Mouse (Mus musculus) hindbrain, embryonic 13.5 days (tissue): ENCODE data around the gene Gm45062. TPM values are rescaled to one million over a fixed set of nuclear protein-coding genes. Genes with fewer than 3 reads are reported as not detected.

Experiments used
- ATAC-seq: fragments of 200-750 bp; cut with Nextera tagmentation; 2 replicates; pipeline ENCODE4 v1.8.0; 2017; ENCODE audit warnings: moderate TSS enrichment; ENCODE audit not compliant: low FRiP score
- H3K27ac ChIP-seq: fragments of 300-500 bp; sonication (generic); 2 replicates; pipeline ENCODE4 v1.5.1; 2015; ENCODE audit warnings: inconsistent platforms, mild to moderate bottlenecking, moderate library complexity
- H3K27me3 ChIP-seq: fragments of 300-500 bp; sonication (generic); 2 replicates; pipeline ENCODE4 v1.6.1; 2015; ENCODE audit warnings: mild to moderate bottlenecking, inconsistent platforms
- H3K36me3 ChIP-seq: fragments of 300-500 bp; sonication (generic); 2 replicates; pipeline ENCODE4 v1.6.1; 2015; ENCODE audit warnings: mild to moderate bottlenecking, inconsistent platforms
- H3K4me1 ChIP-seq: fragments of 300-500 bp; sonication (generic); replicated peaks from 2 replicates; pipeline ENCODE4 v1.6.1; 2015; ENCODE audit warnings: inconsistent platforms
- H3K4me2 ChIP-seq: fragments of 300-500 bp; sonication (generic); 2 replicates; pipeline ENCODE4 v1.6.1; 2015; ENCODE audit warnings: inconsistent platforms, mild to moderate bottlenecking, moderate library complexity
- H3K4me3 ChIP-seq: fragments of 300-500 bp; sonication (generic); 2 replicates; pipeline ENCODE4 v1.5.1; 2015; ENCODE audit warnings: mild to moderate bottlenecking, inconsistent platforms
- H3K9ac ChIP-seq: fragments of 300-500 bp; sonication (generic); 2 replicates; pipeline ENCODE4 v1.6.1; 2015; ENCODE audit warnings: mild to moderate bottlenecking, inconsistent platforms
- H3K9me3 ChIP-seq: fragments of 300-500 bp; sonication (generic); 2 replicates; pipeline ENCODE4 v1.6.1; 2016; ENCODE audit warnings: inconsistent platforms
- WGBS: fragments of 180-500 bp; shearing (Covaris S2); methylation state at CpG from one replicate; pipeline ENCODE4 v1.1.7; 2015; 5-methylcytosine and 5-hydroxymethylcytosine counted together
- polyA plus RNA-seq: library from polyadenylated mRNA; unstranded; fragments of >200 nt; fragmentation: Nextera tagmentation; extraction: Ambion mirVana; gene quantifications from 2 replicates; pipeline ENCODE4 v1.2.1, GENCODE M21; 2015

Gm45062 gene
- polyA plus RNA-seq, 1 experiment from 2014 or later = 15.0 TPM

- Histone ChIP-seq H3K4me3 (no peak overlapping the region), H3K9ac (no peak overlapping the region), H3K9me3 (0 out of 2 replicates have a peak, but pooled peaks cover 2% of the 10 kb centered on the region), H3K4me2 (no peak overlapping the region), H3K27ac (no peak overlapping the region), H3K36me3 (0 out of 2 replicates have a peak, but pooled peaks cover 4% of the 10 kb centered on the region), H3K27me3 (no peaks in the 10 kb centered on the region), H3K4me1 (no peaks in the 10 kb centered on the region; the same call in 1 of the 2 replicates)
- no peak for ATAC-seq
- WGBS = 81% methylated on average over 8 of the region's 8 CpGs
These were observed 372.1 kb downstream of the Gm45062 start for GRCm38 (mm10) chr6:8631362-8631761.

GRCm38 (mm10) chr6:8631986-8632632, 372.9 kb downstream of the Gm45062 start:
- WGBS = 75% methylated on average over 5 of the region's 5 CpGs

GRCm38 (mm10) chr6:8632701-8633100, 373.5 kb downstream of the Gm45062 start:
- 95% methylated on average over 4 of the region's 4 CpGs for WGBS
- Histone ChIP-seq H3K9me3 (0 out of 2 replicates have a peak, but pooled peaks cover 5% of the 10 kb centered on the region), H3K4me2 (no peak overlapping the region), H3K4me3 (no peak overlapping the region), H3K36me3 (peaks cover 9% of the 10 kb centered on the region; the same call in 1 of the 2 replicates), H3K27ac (no peak overlapping the region), H3K27me3 (no peaks in the 10 kb centered on the region), H3K9ac (no peak overlapping the region), H3K4me1 (no peaks in the 10 kb centered on the region; the same call in 1 of the 2 replicates)
- ATAC-seq = no peak

More at GRCm38 (mm10) chr6:8631986-8632632, 372.9 kb downstream of the Gm45062 start:
- no peaks in the 10 kb centered on the region for H3K27me3 ChIP-seq
- ATAC-seq = no peak
- no peak overlapping the region for H3K27ac ChIP-seq
- no peak overlapping the region for H3K9ac ChIP-seq
- no peak overlapping the region for H3K4me2 ChIP-seq
- 0 out of 2 replicates have a peak, but pooled peaks cover 5% of the 10 kb centered on the region for H3K9me3 ChIP-seq
- peaks cover 9% of the 10 kb centered on the region; the same call in 1 of the 2 replicates for H3K36me3 ChIP-seq
- H3K4me1 ChIP-seq = no peaks in the 10 kb centered on the region; the same call in 1 of the 2 replicates
- no peak overlapping the region for H3K4me3 ChIP-seq

- no peaks in the 10 kb centered on the region for H3K27me3 ChIP-seq
- peaks cover 7% of the 10 kb centered on the region; the same call in 1 of the 2 replicates for H3K36me3 ChIP-seq
- no peak overlapping the region for H3K27ac ChIP-seq
- H3K9ac ChIP-seq = no peak overlapping the region
- no peak for ATAC-seq
- 0 out of 2 replicates have a peak, but pooled peaks cover 5% of the 10 kb centered on the region for H3K9me3 ChIP-seq
- H3K4me3 ChIP-seq = no peak overlapping the region
- H3K4me1 ChIP-seq = no peaks in the 10 kb centered on the region
- H3K4me2 ChIP-seq = no peak overlapping the region
- WGBS = 84% methylated on average over 4 of the region's 4 CpGs
These were observed 378.9 kb downstream of the Gm45062 start for GRCm38 (mm10) chr6:8638122-8638521.

GRCm38 (mm10) chr6:8638899-8639298, 379.6 kb downstream of the Gm45062 start:
- H3K36me3 ChIP-seq = peaks cover 7% of the 10 kb centered on the region; the same call in 1 of the 2 replicates
- H3K4me3 ChIP-seq = no peak overlapping the region
- WGBS = 93% methylated on average over 4 of the region's 4 CpGs
- H3K27ac ChIP-seq = no peak overlapping the region
- H3K27me3 ChIP-seq = no peaks in the 10 kb centered on the region
- ATAC-seq = no peak
- H3K4me1 ChIP-seq = no peaks in the 10 kb centered on the region
- H3K9ac ChIP-seq = no peak overlapping the region
- H3K4me2 ChIP-seq = no peak overlapping the region
- H3K9me3 ChIP-seq = 0 out of 2 replicates have a peak, but pooled peaks cover 5% of the 10 kb centered on the region

GRCm38 (mm10) chr6:8639526-8639925, 380.3 kb downstream of the Gm45062 start:
- Histone ChIP-seq H3K36me3 (peaks cover 8% of the 10 kb centered on the region; the same call in 1 of the 2 replicates), H3K27me3 (no peaks in the 10 kb centered on the region), H3K27ac (no peak overlapping the region), H3K9me3 (0 out of 2 replicates have a peak, but pooled peaks cover 5% of the 10 kb centered on the region), H3K4me3 (no peak overlapping the region), H3K9ac (no peak overlapping the region), H3K4me1 (no peaks in the 10 kb centered on the region), H3K4me2 (no peak overlapping the region)
- no peak for ATAC-seq
- WGBS = 81% methylated on average over 2 of the region's 2 CpGs

- H3K4me2 ChIP-seq = no peak overlapping the region
- H3K36me3 ChIP-seq = peaks cover 8% of the 10 kb centered on the region; the same call in 1 of the 2 replicates
- no peaks in the 10 kb centered on the region for H3K4me1 ChIP-seq
- 93% methylated on average over 5 of the region's 5 CpGs for WGBS
- no peak overlapping the region for H3K9ac ChIP-seq
- H3K27me3 ChIP-seq = no peaks in the 10 kb centered on the region
- 0 out of 2 replicates have a peak, but pooled peaks cover 5% of the 10 kb centered on the region for H3K9me3 ChIP-seq
- ATAC-seq = no peak
- H3K4me3 ChIP-seq = no peak overlapping the region
- no peak overlapping the region for H3K27ac ChIP-seq
These were observed 381.6 kb downstream of the Gm45062 start for GRCm38 (mm10) chr6:8640863-8641262.

GRCm38 (mm10) chr6:8644703-8645102, 385.5 kb downstream of the Gm45062 start:
- ATAC-seq = no peak
- H3K27ac ChIP-seq = no peak overlapping the region
- no peaks in the 10 kb centered on the region for H3K27me3 ChIP-seq
- H3K4me1 ChIP-seq = no peaks in the 10 kb centered on the region
- H3K9ac ChIP-seq = no peak overlapping the region
- 88% methylated on average over 10 of the region's 10 CpGs for WGBS
- H3K4me2 ChIP-seq = no peak overlapping the region
- H3K4me3 ChIP-seq = no peak overlapping the region
- peaks cover 2% of the 10 kb centered on the region; the same call in 1 of the 2 replicates for H3K36me3 ChIP-seq
- no peaks in the 10 kb centered on the region for H3K9me3 ChIP-seq

- 42% methylated on average over 2 of the region's 2 CpGs for WGBS
- Histone ChIP-seq H3K9me3 (no peaks in the 10 kb centered on the region), H3K4me3 (no peak overlapping the region), H3K36me3 (peaks cover 2% of the 10 kb centered on the region; the same call in 1 of the 2 replicates), H3K27me3 (no peaks in the 10 kb centered on the region), H3K27ac (no peak overlapping the region), H3K4me2 (no peak overlapping the region), H3K9ac (no peak overlapping the region), H3K4me1 (no peaks in the 10 kb centered on the region)
- ATAC-seq = no peak
These were observed 386.5 kb downstream of the Gm45062 start for GRCm38 (mm10) chr6:8645708-8646107.

Other genes with a start within 250 kb of the Gm45062 start
- gene Col28a1, start 66.8 kb upstream of the Gm45062 start, polyA plus RNA-seq = 0.76 and 1.1 TPM in 2 replicates
- 26.2 and 27.4 TPM in 2 replicates for gene Mios, start 50.2 kb upstream of the Gm45062 start, polyA plus RNA-seq
- gene Rpa3, start 277 bp upstream of the Gm45062 start, polyA plus RNA-seq = 69.8 and 72.5 TPM in 2 replicates
- 48.2 and 49.5 TPM in 2 replicates for gene Umad1, start 162 bp upstream of the Gm45062 start, polyA plus RNA-seq